In genomic region chr14:57315976-57316375, GRCm38 (mm10) we compare ENCODE assay signal across 10 mouse cellular contexts.
DNase-seq lines count a peak whose midpoint lies in the region; ATAC-seq and TF ChIP-seq lines count a peak whose summit lies in the region.
"Had no signal": no experiment of that assay in that cellular context is flagged by ENCODE, and none has a peak within 500 bp of the region (broad histone marks: within the 10 kb centered on the region; RNA-seq: fewer than 3 reads in every experiment).

No protein-coding gene starts in this region.

- H3K9ac ChIP-seq in hindbrain, postnatal 0 days (replicated peaks; ENCODE audit: low read length), result no peak overlapping the region

- no peaks in the 10 kb centered on the region for H3K36me3 ChIP-seq in forebrain, embryonic 10.5 days (replicated peaks)
- no peaks in the 10 kb centered on the region for H3K36me3 ChIP-seq in hindbrain, postnatal 0 days (ENCODE audit: insufficient read depth, low read length)

- peaks cover 24% of the 10 kb centered on the region for H3K4me1 ChIP-seq in forebrain, embryonic 10.5 days
- H3K4me1 ChIP-seq in hindbrain, postnatal 0 days (ENCODE audit: insufficient read depth, low read length), result 0 out of 2 replicates have a peak, but pooled peaks cover 6% of the 10 kb centered on the region

- peak; percentile 84 for ATAC-seq in hindbrain, postnatal 0 days
- ATAC-seq: CD4-positive, CD25-positive, alpha-beta regulatory T cell, adult 4 months had no signal

- no peak overlapping the region for H3K4me3 ChIP-seq in left cerebral cortex, adult 2 months
- H3K4me3 ChIP-seq in forebrain, embryonic 10.5 days, result no peak overlapping the region
- no peak overlapping the region for H3K4me3 ChIP-seq in hindbrain, postnatal 0 days (ENCODE audit: low read length)

- no peaks in the 10 kb centered on the region for H3K27me3 ChIP-seq in forebrain, embryonic 10.5 days (ENCODE audit: poor library complexity, severe bottlenecking)
- no peaks in the 10 kb centered on the region for H3K27me3 ChIP-seq in hindbrain, postnatal 0 days (ENCODE audit: insufficient read depth, low read length)

- intact Hi-C loops in left cerebral cortex, postnatal 4 days (cut with DNase I), result no loop called here
- intact Hi-C loops in left cerebral cortex, adult 2 months (cut with DNase I), result no loop called here

- no peak overlapping the region for H3K27ac ChIP-seq in left cerebral cortex, adult 2 months
- H3K27ac ChIP-seq in forebrain, embryonic 10.5 days, result no peak overlapping the region
- 0 out of 2 replicates have a peak overlapping the region, but pooled peaks have one; percentile 4 for H3K27ac ChIP-seq in hindbrain, postnatal 0 days

- no peak overlapping the region for H3K4me2 ChIP-seq in hindbrain, postnatal 0 days (ENCODE audit: low read depth, low read length)

- no peaks in the 10 kb centered on the region for H3K9me3 ChIP-seq in forebrain, embryonic 10.5 days
- H3K9me3 ChIP-seq in hindbrain, postnatal 0 days (ENCODE audit: low read length), result no peaks in the 10 kb centered on the region

- 23% methylated on average over 3 of the region's 3 CpGs for WGBS in forebrain, embryonic 10.5 days
- 25% methylated on average over 3 of the region's 3 CpGs for WGBS in hindbrain, postnatal 0 days

- DNase-seq in left cerebral cortex, postnatal 4 days, result peak; percentile 21
- no peak for DNase-seq in left cerebral cortex, adult 2 months (ENCODE audit: extremely low spot score in 1 of 2, low spot score in 2 of 2)
- DNase-seq in Muller cell, postnatal 12 days (ENCODE audit: inconsistent ontology term), result peak; percentile 77
- peak; percentile 17 for DNase-seq in forebrain, embryonic 10.5 days (ENCODE audit: extremely low spot score, low spot score)
- peak; percentile 46 for DNase-seq in hindbrain, postnatal 0 days (ENCODE audit: low spot score)
- no peak for DNase-seq in adrenal gland, adult 8-10 months
- no peak for DNase-seq in left cerebral cortex, adult 8-10 months (ENCODE audit: low spot score in 2 of 2)
- no peak for DNase-seq in kidney, adult 11 months
- DNase-seq: kidney, postnatal 36 days had no signal

- TF ChIP-seq CTCF in left cerebral cortex, adult 2 months (IDR thresholded peaks at IDR 0.05), result no peak
- no peak for TF ChIP-seq CTCF in hindbrain, postnatal 0 days (IDR thresholded peaks at IDR 0.05; ENCODE audit: low read depth)

Comparison
In these comparisons a context has a peak if more than half of its experiments do, and no peak if none do; other contexts are left out.
1. DNase-seq: peak in left cerebral cortex, postnatal 4 days (single experiment), Muller cell, postnatal 12 days (single experiment), forebrain, embryonic 10.5 days (single experiment) and hindbrain, postnatal 0 days (single experiment); none in left cerebral cortex, adult 2 months (0 of 2), adrenal gland, adult 8-10 months (single experiment), left cerebral cortex, adult 8-10 months (0 of 2) and kidney, adult 11 months (single experiment).